Mouse (Mus musculus) embryonic facial prominence, embryonic 12.5 days (tissue): ENCODE results near the gene Plxna2. TPM values are rescaled to one million over a fixed set of nuclear protein-coding genes. Genes with fewer than 3 reads are reported as not detected.

Experiments used
- ATAC-seq: fragments of 200-750 bp; cut with Nextera tagmentation; 2 replicates; pipeline ENCODE4 v1.8.0; 2017; ENCODE audit not compliant: insufficient number of reproducible peaks, insufficient read depth, low FRiP score, low TSS enrichment
- H3K27ac ChIP-seq: fragments of 300-500 bp; sonication (generic); 2 replicates; pipeline ENCODE4 v1.5.1; 2016; ENCODE audit warnings: mild to moderate bottlenecking
- H3K27me3 ChIP-seq: fragments of 300-500 bp; sonication (generic); 2 replicates; pipeline ENCODE4 v1.6.1; 2016; ENCODE audit warnings: mild to moderate bottlenecking, moderate library complexity
- H3K36me3 ChIP-seq: fragments of 300-500 bp; sonication (generic); 2 replicates; pipeline ENCODE4 v1.6.1; 2016; ENCODE audit warnings: mild to moderate bottlenecking
- H3K4me1 ChIP-seq: fragments of 300-500 bp; sonication (generic); 2 replicates; pipeline ENCODE4 v1.6.1; 2016
- H3K4me2 ChIP-seq: fragments of 300-500 bp; sonication (generic); replicated peaks from 2 replicates; pipeline ENCODE4 v1.6.1; 2016; ENCODE audit warnings: mild to moderate bottlenecking, moderate library complexity
- H3K4me3 ChIP-seq: fragments of 300-500 bp; sonication (generic); 2 replicates; pipeline ENCODE4 v1.5.1; 2016; ENCODE audit warnings: mild to moderate bottlenecking
- H3K9ac ChIP-seq: fragments of 300-500 bp; sonication (generic); 2 replicates; pipeline ENCODE4 v1.6.1; 2016; ENCODE audit warnings: mild to moderate bottlenecking, moderate library complexity
- H3K9me3 ChIP-seq: fragments of 300-500 bp; sonication (generic); 2 replicates; pipeline ENCODE4 v1.6.1; 2016; ENCODE audit warnings: mild to moderate bottlenecking, moderate library complexity
- WGBS: fragments of 180-500 bp; shearing (Covaris S2); methylation state at CpG from one replicate; pipeline ENCODE4 v1.1.7; 2016; 5-methylcytosine and 5-hydroxymethylcytosine counted together
- polyA plus RNA-seq: library from polyadenylated mRNA; unstranded; fragments of >200 nt; fragmentation: Nextera tagmentation; extraction: Ambion mirVana; gene quantifications from 2 replicates; pipeline ENCODE4 v1.2.1, GENCODE M21; 2016

Gene Plxna2
- polyA plus RNA-seq, 1 experiment from 2014 or later: 11.6 TPM

GRCm38 (mm10) chr1:194612628-194613027 is 5.4 kb upstream of the Plxna2 start:
- no peak overlapping the region for H3K4me2 ChIP-seq
- H3K27ac ChIP-seq: no peak overlapping the region
- no peak for ATAC-seq
- H3K4me3 ChIP-seq: no peak overlapping the region
- 67% methylated on average over 1 of the region's 1 CpGs for WGBS
- H3K27me3 ChIP-seq: no peaks in the 10 kb centered on the region
- H3K36me3 ChIP-seq: no peaks in the 10 kb centered on the region
- peaks cover 5% of the 10 kb centered on the region; the same call in 1 of the 2 replicates for H3K4me1 ChIP-seq
- H3K9me3 ChIP-seq: no peaks in the 10 kb centered on the region
- H3K9ac ChIP-seq: no peak overlapping the region

DNA sequence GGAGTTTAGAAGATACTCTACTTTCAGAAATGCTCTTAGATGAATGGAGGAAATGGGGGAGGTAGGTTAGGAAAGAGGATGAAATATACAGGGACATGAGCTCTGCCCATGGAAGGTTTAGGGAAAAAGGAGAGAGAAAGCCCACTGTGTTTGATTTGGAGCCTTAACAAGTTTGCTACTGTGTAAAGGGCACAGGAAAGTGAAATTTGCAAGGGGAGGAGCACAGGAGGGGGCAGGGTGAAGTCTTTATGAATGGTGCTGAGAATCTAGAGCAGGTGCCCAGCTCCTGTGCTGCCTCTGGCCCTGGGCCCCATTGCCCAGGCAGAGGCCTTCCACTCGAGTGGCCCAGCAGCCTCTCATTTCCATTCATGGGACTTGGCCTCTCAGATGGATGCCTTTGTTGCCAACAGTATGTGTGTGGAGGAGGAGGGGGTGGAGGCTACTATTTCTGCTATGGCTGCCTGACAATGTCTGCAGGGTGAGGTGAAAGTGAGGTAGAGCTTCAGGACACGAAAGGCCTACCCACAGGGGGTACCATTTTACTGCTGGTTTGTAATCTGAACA is 4.7 kb upstream of the Plxna2 start:
- Histone ChIP-seq H3K4me2 (no peak overlapping the region), H3K27ac (no peak overlapping the region), H3K9ac (no peak overlapping the region), H3K4me3 (no peak overlapping the region), H3K27me3 (no peaks in the 10 kb centered on the region), H3K36me3 (no peaks in the 10 kb centered on the region), H3K4me1 (peaks cover 5% of the 10 kb centered on the region; the same call in 1 of the 2 replicates), H3K9me3 (no peaks in the 10 kb centered on the region)
- WGBS: 50% methylated on average over 2 of the region's 2 CpGs
- ATAC-seq: no peak

DNA sequence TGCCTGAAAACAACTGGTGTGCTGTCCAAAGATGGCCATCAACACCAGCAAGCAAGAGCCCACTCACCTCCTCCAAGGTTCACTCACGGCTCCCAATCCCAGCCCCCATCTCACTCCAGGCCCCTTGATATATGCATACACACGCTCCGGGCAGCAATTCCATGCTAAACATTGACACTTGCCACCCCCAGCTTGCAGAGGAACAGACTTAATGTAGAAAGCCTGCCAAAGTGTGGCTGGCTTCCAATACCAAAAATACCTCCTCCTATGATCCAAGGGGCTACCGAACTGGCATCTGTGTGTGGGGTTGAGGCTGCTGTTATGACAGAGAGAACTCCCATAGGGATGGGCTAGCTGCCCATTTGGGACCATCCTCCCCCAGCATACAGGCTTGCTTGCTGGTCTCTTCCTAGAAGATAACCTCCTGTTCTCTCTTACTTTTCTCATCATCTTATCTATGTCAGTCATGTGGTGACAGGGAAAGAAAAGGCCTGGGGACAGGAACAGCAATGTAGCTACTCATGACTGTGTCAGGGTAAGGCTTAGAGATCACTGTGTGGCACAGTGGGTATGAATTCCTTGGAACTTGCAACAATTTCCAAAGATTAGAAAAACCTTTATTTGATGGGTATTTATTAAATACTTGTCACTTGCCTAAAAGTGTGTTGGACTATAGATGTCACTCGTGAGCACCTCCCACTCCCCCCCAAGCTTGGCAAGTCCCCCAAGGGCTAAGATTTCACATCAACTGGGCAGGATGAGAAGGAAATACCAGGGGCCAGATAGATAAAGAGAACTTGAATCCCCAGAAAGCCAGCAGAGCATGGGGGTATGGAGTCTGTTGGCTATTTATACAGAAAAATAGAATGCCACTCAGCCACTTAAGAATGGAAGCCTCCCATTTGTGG is 3.8 kb upstream of the Plxna2 start:
- no peak overlapping the region for H3K9ac ChIP-seq
- no peaks in the 10 kb centered on the region for H3K9me3 ChIP-seq
- H3K27ac ChIP-seq: no peak overlapping the region
- WGBS: 84% methylated on average over 5 of the region's 5 CpGs
- no peak overlapping the region for H3K4me2 ChIP-seq
- H3K4me3 ChIP-seq: no peak overlapping the region
- H3K27me3 ChIP-seq: no peaks in the 10 kb centered on the region
- no peaks in the 10 kb centered on the region for H3K36me3 ChIP-seq
- H3K4me1 ChIP-seq: peaks cover 7% of the 10 kb centered on the region; the same call in 1 of the 2 replicates
- no peak for ATAC-seq

DNA sequence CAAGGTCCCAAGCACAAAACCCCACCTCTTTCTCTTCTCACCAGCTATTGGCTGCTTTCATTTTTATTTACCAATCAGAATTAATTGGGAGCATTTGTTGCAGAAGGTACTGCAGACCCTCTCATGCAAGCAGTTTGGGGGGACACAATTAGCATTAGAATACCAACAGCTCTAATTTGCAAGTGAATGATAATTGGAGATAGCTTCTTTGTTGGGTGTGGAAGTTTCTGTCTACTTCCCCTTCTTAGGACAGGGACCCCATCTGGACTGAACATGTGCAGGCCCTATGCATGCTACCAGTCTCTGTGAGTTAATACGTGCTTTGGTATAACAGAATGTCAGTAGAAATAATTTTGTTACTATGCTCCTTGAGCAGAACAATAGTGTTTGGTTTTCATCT is 1.9 kb upstream of the Plxna2 start:
- H3K4me1 ChIP-seq: peaks cover 12% of the 10 kb centered on the region
- 89% methylated on average over 1 of the region's 1 CpGs for WGBS

GRCm38 (mm10) chr1:194618841-194619311 is 858 bp downstream of the Plxna2 start:
- H3K4me1 ChIP-seq: peaks cover 33% of the 10 kb centered on the region
- H3K27ac ChIP-seq: no peak overlapping the region
- no peak for ATAC-seq
- H3K36me3 ChIP-seq: no peaks in the 10 kb centered on the region
- H3K9ac ChIP-seq: no peak overlapping the region
- H3K9me3 ChIP-seq: no peaks in the 10 kb centered on the region
- WGBS: 2% methylated on average over 19 of the region's 19 CpGs
- peak overlapping the region; percentile 81 for H3K4me3 ChIP-seq
- peak overlapping the region; percentile 94 for H3K4me2 ChIP-seq
- H3K27me3 ChIP-seq: no peaks in the 10 kb centered on the region

More for the DNA sequence above, 1.9 kb upstream of the Plxna2 start:
- Histone ChIP-seq H3K4me2 (no peak overlapping the region), H3K9me3 (no peaks in the 10 kb centered on the region), H3K4me3 (no peak overlapping the region), H3K9ac (no peak overlapping the region), H3K27me3 (no peaks in the 10 kb centered on the region), H3K36me3 (no peaks in the 10 kb centered on the region), H3K27ac (no peak overlapping the region)
- no peak for ATAC-seq

DNA sequence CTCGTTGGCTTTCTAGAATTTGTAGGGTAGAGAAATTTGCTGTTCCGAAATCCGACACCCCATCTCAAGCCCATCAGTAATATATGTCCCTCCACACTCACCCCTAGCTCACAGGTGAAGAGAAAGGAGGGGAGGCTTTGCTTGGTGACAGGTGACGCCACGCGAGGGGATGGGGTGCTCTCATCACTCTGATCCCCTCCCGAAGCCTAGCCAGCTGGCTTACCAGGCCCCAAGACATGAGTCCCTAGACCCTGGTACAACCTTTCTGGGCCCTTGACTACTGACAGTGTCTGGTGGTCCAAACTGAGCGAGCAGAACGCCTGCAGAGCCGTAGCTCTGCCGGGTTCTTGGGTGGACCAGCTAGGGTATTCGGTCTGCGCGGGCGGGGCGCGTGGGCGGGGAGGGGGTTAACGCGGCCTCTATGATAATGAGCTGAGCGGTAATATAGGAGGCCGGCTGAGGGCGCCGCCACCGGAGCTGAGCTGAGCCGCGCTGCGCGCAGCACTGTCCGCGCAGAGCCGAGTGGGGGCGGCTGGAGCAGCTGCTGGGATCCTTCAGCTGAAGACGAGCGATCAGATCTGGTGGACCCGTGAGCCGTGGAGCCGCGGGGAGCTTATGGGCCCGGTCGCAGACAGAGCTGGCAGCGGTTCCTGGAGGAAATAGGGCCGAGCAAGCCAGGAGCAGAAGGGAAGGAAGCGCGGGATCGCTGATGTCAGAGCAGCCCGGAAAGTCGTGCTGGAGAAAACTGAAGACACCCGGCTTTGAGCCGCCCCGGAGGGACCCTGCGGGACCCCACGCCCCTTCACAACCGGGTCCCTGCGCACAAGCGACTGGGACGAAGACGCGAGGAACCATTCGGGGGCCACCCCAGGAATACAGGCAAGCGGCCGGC is 1.6 kb downstream of the Plxna2 start:
- H3K9ac ChIP-seq: peak overlapping the region; percentile 79
- H3K4me1 ChIP-seq: peaks cover 39% of the 10 kb centered on the region
- no peaks in the 10 kb centered on the region for H3K9me3 ChIP-seq
- WGBS: 1% methylated on average over 62 of the region's 62 CpGs
- H3K27me3 ChIP-seq: no peaks in the 10 kb centered on the region
- peak; percentile 90 for ATAC-seq
- H3K4me2 ChIP-seq: peak overlapping the region; percentile 94
- no peaks in the 10 kb centered on the region for H3K36me3 ChIP-seq
- H3K4me3 ChIP-seq: peak overlapping the region; percentile 81
- peak overlapping the region; percentile 73 for H3K27ac ChIP-seq

- Histone ChIP-seq H3K4me2 (peak overlapping the region; percentile 94), H3K27me3 (no peaks in the 10 kb centered on the region), H3K27ac (peak overlapping the region; percentile 73), H3K4me3 (peak overlapping the region; percentile 81), H3K9ac (peak overlapping the region; percentile 79), H3K9me3 (no peaks in the 10 kb centered on the region), H3K36me3 (no peaks in the 10 kb centered on the region), H3K4me1 (peaks cover 44% of the 10 kb centered on the region)
- under 1% methylated on average over 56 of the region's 56 CpGs for WGBS
- ATAC-seq: peak; percentile 38
Observed at GRCm38 (mm10) chr1:194620245-194620991, 2.4 kb downstream of the Plxna2 start.

DNA sequence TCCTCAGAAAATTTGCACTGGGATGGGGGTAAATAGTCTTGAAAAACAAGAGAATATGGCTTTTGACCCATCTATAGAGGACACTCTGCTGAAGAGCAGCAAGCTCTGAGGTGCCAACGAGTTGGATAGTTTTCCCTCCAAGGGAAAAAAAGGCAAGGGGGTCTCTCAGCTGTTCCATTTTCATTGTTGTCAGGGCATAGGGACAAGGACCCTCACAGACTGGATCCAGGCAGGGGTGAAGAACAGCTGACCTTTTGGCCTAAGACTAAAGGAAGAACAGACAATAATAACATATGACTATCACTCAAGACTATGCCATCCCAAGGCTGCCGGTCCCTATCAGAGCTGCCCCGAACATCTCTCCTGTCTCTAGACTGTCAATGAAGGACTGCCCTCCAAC is 4.2 kb downstream of the Plxna2 start:
- peak overlapping the region; percentile 81 for H3K4me3 ChIP-seq
- 57% methylated on average over 3 of the region's 3 CpGs for WGBS
- H3K4me1 ChIP-seq: peaks cover 56% of the 10 kb centered on the region
- peak overlapping the region; percentile 94 for H3K4me2 ChIP-seq
- H3K9me3 ChIP-seq: no peaks in the 10 kb centered on the region
- ATAC-seq: no peak
- H3K9ac ChIP-seq: no peak overlapping the region
- H3K27me3 ChIP-seq: no peaks in the 10 kb centered on the region
- no peaks in the 10 kb centered on the region for H3K36me3 ChIP-seq
- H3K27ac ChIP-seq: no peak overlapping the region

- H3K9ac ChIP-seq: no peak overlapping the region
- peak overlapping the region; percentile 94 for H3K4me2 ChIP-seq
- H3K36me3 ChIP-seq: no peaks in the 10 kb centered on the region
- H3K27me3 ChIP-seq: no peaks in the 10 kb centered on the region
- no peak overlapping the region for H3K27ac ChIP-seq
- ATAC-seq: no peak
- WGBS: 49% methylated on average over 2 of the region's 2 CpGs
- H3K4me1 ChIP-seq: peaks cover 61% of the 10 kb centered on the region
- H3K9me3 ChIP-seq: no peaks in the 10 kb centered on the region
- peak overlapping the region; percentile 81 for H3K4me3 ChIP-seq
Observed at GRCm38 (mm10) chr1:194622677-194623076, 4.7 kb downstream of the Plxna2 start.

- Histone ChIP-seq H3K4me2 (0 out of 2 replicates have a peak overlapping the region, but pooled peaks have one; percentile 10), H3K36me3 (no peaks in the 10 kb centered on the region), H3K4me3 (no peak overlapping the region), H3K27me3 (no peaks in the 10 kb centered on the region), H3K9me3 (no peaks in the 10 kb centered on the region), H3K27ac (no peak overlapping the region), H3K4me1 (peaks cover 62% of the 10 kb centered on the region), H3K9ac (no peak overlapping the region)
- ATAC-seq: no peak
- WGBS: 79% methylated on average over 3 of the region's 3 CpGs
Observed at GRCm38 (mm10) chr1:194623641-194624040, 5.6 kb downstream of the Plxna2 start.

GRCm38 (mm10) chr1:194624411-194624810 is 6.4 kb downstream of the Plxna2 start:
- Histone ChIP-seq H3K4me1 (peaks cover 63% of the 10 kb centered on the region), H3K4me3 (no peak overlapping the region), H3K27me3 (no peaks in the 10 kb centered on the region), H3K4me2 (peak overlapping the region; percentile 11; the same call in 1 of the 2 replicates), H3K36me3 (no peaks in the 10 kb centered on the region), H3K9ac (no peak overlapping the region), H3K9me3 (no peaks in the 10 kb centered on the region), H3K27ac (no peak overlapping the region)
- no peak for ATAC-seq
- WGBS: 51% methylated on average over 2 of the region's 2 CpGs
